Mouse (Mus musculus): ENCODE results near the gene Apom.

Apom gene

DNA sequence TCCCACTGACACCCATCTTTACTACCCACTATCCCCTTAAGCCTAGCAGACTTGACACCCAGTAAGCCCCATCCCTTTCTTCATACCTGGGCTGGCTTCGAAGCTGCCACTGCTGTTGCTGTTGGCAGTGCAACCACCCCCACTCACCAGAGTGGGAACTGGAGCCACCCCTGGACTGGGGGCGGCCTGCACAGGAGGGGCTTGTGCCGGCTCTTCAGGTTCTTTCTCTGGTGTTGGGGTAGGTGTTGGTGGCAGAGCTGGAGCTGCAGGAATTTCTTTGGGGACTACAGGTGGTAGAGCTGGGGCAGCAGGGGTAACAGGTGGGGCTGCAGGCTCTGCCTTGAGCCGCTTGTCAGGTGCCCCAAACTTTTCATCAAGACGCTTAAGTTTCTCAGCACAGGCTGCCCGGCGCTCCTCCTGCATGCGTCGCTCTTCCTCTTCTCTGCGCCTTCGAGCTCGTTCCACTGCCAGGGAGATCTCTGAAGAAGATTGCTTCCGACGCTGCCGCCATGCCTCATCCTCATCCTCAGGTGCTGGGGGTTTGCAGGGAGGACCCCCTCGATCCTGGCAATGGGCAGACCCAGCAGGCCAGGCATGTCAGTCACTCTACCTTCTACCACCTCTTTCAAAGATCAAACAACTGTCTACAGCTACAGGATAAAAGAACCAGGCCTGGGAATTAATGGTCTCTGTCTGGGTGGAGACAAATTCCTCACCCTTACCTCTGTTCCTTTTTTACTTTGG is 27.2 kb upstream of the Apom start:
- no peak for DNase-seq (ENCODE audit: low spot score in 2 of 2)

DNA sequence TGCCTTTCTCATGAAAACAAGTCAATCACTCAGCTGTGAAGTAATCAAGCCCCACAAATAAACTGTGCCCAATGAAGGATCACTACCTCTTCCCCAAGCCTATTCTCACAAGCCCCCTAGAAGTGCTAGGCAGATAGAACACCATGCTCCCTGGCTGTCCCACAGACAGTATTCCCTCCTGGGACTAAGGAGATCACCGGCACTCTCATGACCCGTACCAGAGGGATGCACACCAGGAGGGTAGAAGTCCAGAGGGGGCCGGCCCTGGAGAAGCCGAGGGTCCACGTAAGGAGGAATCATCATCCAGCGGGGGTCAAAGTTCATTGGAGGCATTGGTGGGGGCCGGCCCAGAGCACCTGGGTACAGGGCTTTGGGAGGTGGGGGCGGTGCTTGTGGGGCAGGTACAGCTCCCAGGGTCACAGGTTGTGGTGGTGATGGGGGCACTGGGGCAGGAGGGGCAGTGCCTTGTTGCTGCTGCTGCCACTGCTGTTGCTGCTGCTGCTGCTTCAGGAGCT is 25.9 kb upstream of the Apom start:
- DNase-seq (ENCODE audit: low spot score in 2 of 2), result no peak

DNA sequence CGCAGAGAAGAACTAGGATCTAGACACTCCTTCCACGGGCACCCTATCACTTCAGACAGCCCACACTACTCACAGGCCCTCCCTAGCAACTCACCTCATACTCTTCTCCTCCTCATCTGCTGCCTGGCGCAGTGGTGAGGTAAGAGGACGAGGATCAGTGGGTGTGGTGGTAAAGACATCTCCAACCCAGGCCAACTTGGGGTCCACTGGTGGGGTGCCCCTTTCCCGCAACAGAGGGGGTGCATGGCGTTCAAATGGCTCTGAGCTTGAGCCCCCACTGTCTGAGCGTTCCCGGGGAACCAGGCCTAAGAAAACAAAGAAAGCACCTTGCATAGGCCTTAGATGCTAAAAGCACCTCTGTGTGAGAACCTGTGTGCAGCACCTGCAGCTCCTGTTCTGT is 25.4 kb upstream of the Apom start:
- DNase-seq (ENCODE audit: low spot score in 2 of 2), result no peak

DNA sequence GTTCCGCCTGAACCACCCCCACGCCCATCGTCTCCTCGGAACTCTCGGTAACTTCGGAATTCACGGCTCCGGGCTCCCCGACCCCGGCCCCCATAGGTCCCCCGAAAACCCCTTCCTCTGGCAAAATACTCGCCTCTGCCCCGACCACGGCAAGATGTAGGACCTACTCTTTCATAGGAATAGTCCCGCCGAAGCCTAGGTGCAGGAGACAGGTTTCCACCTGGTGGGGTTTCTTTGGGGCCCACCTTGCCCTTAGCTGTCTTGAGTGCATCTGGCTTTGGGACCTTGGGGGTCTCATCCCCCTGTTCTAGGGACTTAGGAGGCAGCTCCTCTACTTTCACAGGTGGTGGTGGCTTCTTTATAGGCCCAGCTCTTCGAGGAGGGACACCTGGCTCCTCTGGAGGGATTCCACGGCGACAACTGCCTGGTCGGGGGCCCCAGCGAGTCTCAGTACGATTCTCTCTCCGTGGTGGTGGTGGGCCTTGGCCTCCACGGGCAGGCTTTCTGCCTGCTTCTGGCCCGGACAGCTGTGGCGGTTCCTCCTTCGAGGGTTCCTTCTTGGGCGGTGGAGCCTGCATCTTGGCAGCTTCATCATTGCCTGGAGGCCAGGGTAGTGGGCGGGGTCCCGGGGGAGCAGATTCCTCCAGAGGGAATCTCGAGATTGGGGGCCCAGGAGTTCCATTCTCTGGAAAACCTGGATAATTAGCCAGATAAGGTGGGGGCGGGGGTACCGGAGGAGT is 24.8 kb upstream of the Apom start:
- DNase-seq (ENCODE audit: low spot score in 2 of 2), result no peak

DNA sequence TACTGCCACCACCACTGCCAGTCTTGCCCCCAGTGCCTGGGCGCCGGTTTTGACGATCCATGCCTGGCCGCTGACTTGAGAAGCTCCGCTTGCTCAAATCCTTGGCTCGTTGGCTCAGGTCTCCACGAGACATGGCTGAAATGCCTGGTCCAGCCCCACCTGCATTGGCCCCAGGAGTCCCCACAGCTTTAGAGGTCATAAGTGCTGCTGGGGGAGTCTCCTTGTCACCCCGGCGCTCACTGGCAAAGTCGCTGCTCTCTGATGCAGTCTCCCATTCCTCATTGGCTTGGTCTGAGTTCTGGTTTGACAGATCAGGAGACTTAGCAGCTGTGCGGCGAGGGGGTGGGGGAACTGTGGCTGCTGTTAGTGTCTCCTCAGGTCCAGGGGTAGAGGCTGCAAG is 23.6 kb upstream of the Apom start:
- DNase-seq (ENCODE audit: low spot score in 2 of 2), result no peak

DNA sequence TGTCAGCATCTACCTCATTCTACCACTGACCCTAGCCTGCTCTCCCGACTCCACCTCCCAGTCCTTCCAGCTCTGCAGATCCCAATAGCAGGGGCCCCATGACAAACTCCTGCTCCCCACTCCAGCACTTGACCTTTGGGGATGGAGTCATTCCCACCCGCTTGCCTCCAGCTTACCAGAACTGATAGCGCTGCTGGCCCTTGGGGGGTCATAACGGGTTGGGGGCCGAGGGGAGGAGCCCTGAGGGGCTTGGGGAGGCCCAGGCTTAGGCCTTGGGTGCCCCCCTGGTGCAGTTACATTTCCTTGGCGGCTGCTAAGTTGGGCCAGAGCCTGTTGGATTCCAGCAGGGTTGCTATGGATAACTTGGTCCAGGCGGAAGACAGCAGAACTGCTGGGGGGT is 22.8 kb upstream of the Apom start:
- no peak for DNase-seq (ENCODE audit: low spot score in 2 of 2)

DNA sequence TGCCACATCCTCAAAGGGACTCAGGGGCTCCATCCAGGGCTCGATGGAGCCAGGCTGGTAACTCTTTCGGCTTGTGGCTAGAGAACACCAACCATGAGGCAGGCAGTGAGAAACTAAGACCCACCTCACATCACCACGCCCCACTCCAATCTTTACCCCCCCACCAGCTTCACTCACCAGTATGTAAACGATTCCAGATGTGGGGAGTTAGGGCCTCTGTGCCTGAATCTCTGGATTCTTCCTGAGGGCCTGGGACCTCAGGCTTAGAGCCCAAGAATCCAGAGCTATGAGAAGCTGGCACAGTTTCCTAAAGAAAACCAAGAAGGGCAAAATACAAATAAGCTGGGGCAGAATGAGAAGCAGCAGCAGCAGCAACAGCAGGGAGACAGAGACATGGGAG is 22.1 kb upstream of the Apom start:
- DNase-seq (ENCODE audit: low spot score in 2 of 2), result no peak

DNA sequence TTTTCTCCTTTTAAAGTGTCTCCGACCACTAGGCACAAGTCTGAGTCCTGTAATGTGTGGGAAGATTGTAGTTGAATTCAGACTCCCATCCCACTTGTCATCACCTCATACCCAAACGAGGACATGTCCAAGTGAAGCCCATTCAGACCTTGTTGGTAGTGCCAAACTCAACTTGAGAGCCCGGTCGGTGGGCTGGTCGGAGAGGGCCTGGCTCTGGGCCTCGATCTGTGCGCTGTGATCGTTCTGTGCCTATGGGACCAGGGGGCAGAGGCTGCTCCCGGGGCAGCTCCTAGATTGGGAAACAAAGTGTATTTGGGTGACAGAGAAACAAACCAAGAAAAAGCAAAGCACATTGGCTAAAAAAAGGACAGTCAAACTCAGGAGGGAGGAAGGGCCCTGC is 21.2 kb upstream of the Apom start:
- DNase-seq (ENCODE audit: low spot score in 2 of 2), result no peak

DNA sequence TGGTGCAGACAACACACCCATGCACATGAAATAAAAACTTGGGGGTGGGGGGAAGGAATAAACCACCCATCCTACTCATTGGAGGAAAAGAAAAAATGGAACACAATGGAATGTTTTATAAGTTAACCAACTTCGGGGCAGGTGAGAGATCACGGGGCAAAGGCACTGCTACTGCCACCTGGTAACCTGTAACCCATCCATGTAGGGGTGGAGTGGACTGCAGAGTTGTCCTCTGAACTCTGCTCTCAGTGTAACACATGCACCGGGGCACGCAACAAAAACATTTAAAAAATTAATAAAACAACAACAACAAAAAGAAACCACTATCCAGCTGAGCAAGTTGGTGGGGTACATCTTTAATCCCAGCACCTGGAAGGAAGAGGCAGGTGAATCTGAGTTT is 20.3 kb upstream of the Apom start:
- no peak for DNase-seq (ENCODE audit: low spot score in 2 of 2)

DNA sequence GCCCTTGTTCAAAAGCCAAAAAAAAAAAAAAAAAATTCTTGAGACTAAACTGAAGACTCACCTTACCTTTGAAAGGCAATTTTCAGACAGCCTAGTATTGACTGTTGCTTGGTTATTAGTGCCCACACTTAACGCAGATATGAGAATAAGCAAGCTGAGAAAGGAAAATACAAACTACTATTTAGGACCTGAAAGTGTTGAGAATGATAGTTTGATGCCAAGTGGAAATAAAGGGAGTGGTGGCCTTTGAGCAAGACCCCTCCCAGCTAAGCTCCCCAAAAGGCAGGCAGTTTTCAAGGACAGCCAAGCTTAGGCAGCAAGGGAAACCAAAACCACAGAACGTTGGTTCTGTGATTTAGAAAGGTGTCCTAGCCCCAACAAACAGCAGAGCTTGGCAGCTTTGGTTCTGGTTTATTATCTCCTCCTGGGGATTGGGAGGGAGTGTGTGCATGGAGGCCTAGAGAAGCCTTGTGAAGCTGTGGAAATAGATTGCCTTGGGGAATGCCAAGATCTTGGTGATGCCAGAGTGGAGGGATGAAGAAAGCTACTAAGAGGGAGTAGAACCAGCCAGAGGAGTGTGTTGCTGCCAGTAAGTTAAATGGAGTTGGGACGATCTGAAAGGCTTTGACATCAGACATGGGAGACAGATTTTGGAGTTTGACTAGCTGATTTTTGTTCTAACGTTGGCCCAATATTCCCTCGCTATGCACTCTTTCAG is 16.2 kb upstream of the Apom start:
- no peak for DNase-seq (ENCODE audit: low spot score in 2 of 2)

DNA sequence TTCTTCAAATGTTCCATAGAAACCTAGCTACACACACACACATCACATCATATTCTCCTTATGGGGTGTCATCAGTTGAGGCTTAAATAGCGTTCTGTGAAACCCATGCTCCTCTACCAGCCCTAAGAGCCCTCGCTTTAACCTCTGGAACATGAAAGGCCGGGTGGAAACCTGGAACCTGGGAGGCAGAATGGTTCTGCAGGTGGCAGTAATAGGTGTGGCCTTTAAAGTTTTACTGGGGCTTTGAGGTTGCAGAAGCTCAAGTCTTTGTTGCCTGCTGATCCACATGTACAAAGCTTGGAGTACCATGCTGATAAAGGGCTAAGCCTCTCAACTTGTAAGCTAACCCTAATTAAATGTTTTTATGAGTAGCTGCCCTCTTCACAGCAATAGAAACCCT is 15.5 kb upstream of the Apom start:
- no peak for DNase-seq (ENCODE audit: low spot score in 2 of 2)

DNA sequence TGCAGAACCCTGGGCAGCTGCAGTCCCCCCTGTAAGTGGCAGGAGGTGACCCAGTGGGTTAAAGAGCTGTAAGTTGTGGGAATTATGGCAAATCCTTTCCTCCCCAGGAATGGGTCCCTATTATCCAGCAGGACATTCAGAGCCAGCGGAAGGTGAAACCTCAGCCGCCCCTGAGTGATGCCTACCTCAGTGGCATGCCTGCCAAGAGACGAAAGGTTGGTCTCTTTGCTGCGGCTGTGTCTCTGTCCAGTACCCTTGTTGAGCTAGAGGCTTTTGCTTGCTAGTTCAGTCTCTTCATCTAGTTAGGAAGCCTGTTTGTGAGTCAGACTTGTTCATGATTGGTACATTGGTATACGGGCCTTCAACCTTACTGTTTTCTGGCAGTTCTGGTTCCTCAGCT is 14.3 kb upstream of the Apom start:
- DNase-seq (ENCODE audit: low spot score in 2 of 2), result no peak

DNA sequence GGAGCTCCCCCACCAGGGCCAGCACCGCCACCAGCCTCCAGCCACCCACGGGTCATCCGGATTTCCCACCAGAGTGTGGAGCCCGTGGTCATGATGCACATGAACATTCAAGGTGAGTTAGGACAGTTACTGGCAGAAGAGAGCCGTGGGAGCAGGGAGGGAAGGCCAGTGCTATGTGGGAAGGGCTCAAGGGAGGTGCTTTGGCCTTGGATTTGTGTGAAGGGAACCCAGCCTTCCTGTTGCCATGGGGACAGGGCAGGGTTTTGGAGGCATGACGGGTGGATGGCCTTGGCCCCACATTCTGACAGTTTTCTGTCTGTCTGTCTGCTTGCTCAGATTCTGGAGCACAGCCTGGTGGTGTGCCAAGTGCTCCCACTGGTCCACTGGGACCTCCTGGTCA is 10.1 kb upstream of the Apom start:
- no peak for DNase-seq (ENCODE audit: low spot score in 2 of 2)

DNA sequence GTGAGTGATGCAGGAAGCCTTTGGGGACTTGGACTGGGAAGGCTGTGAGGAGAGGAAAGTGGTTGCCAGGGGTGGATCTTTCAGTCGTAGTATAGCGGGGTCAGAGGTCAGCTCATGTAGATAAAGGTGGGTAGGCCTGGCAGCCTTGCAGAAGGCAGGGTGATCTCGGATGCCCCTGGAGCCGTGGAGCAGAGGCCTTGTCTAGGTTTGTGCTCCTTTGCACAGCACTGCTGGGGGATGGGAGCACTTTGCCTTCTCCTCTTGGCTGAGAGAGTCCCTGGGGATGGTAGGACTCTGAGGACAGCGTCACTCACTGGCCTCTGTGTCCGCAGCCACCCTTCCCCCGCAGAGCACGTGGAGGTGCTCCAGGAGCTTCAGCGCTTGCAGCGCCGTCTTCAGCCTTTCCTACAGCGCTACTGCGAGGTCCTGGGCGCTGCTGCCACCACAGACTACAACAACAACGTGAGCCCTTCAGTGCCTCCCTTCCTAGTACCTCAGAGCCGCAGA is 8.7 kb upstream of the Apom start:
- DNase-seq (ENCODE audit: low spot score in 2 of 2), result no peak

DNA sequence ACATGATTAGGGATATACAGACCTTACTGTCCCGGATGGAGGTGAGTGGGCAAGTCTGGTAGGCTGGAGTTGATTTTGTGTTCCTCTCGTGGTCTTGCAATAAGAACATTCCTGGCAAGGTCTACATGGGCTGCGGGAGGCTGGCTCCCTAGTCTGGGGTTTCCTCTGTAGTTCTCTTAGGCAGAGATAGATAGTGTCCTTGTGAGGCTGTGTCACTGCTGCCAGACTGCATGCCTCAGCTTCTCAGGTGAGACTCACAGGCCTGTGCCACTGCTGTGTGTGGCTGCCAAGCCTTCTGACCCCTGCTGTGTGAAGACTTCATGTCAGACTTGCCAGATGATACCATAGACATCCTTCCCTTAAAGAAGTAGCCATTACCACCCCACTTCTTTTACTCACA is 7.4 kb upstream of the Apom start:
- DNase-seq (ENCODE audit: low spot score in 2 of 2), result no peak

DNA sequence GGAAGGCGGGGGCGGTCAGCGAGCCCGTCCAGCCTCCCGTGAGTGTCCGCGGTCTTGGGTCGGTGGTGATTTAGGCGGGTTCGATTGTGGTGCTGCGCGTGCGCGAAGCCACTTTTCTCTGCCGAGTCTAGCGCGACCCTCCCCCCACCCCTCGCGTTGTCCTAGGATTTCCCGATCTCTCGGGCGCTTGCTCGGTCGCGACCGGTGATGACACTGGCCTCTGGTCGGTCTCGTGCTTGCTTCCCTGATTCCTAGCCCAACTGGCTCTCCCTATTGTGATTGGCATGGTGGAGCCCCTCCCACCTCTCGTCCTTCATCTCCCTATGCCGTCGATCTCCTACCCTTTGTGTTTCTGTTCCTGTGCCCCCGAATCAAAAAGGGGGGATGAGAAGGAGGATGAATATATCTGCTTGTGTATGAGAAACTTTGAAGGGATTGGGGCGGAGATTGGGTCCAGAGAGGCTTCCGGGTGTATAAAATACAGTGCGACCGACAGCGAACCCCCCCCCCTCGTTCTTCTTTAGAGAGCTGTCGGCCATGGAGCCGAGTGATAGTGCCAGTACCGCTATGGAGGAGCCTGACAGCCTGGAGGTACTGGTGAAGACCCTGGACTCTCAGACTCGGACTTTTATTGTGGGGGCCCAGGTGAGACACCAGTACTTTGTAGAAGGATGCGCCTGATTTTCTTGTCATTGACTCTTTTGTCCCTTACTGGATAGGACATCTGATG is 3.9 kb upstream of the Apom start:
- no peak for DNase-seq (ENCODE audit: low spot score in 2 of 2)

DNA sequence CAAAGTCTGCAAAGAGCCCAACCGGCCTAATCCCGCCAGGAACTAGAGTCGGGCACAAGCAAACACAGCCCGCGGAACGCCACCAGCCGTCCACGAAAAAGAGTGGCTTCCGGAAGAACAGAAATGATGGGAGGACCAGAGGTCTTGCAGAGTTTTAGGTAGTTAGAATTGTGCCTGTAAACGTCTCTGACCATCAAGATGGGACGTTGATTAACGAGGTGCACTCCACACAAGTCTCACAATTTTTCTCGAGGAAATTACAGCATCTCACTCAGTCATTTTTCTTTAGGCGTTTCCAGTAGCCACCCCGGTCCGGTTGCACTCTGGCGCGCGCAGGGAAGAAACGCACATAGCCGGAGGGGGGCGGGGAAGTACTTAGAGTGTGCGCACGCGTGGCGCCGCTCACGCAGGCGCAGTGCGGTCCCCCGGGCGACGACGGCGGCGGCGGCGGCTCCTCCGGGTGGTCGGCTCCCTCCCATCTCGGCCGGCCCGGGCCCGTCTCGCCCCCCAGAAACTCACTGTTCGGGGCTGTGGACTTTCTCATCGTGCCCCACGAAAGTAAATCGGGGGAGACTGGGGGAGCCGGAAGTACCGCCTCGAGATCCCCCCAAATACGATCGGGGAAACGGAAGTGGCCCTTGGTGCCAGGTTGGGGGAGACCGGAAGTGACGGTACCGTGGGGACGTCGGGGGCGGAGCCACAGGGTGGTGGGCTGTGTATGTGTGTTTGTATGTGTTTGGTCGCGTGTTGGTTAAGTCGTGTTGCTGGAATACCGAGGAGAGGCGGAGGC is 3.1 kb upstream of the Apom start, which contains the start of gene Bag6:
Bag6 (plus strand) TSS at position 378 of the 790 bp plus-strand sequence.
- peak; percentile 84 to 96 for DNase-seq (ENCODE audit: low spot score in 2 of 2)

DNA sequence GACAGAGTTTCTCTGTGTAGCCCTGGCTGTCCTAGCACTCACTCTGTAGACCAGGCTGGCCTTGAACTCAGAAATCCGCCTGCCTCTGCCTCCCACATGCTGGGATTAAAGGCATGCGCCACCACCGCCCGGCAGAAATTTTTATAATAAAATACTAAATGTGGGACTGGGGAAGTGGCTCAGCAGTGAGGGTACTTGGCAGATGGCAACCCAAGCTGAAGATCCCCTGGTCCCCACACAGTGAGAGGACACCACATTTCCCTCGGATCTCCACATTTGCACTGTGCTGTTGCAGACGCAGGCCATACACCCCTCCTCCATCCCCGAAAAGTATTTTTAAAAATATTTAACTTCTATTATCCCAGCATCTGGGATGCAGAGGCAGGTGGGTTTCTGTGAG is 1.7 kb upstream of the Apom start:
- DNase-seq (ENCODE audit: low spot score in 2 of 2), result no peak

DNA sequence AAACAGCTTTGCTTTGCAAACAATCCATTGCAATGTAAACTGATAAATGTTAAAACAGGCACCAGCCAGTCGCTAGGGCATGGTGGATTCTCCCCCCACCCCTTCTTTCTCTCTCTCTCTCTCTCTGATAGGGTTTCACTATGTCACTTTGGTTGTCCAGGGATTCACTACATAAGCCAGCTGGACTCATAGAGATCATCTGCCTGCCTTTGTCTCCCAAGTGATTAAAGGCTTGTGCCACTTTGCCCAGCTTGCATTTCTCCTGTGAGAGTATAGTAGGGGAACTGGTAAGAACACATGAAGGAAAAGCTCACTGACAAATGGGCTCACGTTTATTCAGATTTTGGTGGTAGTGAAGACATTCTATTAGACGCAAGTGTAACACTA is 317 bp upstream of the Apom start:
- DNase-seq (ENCODE audit: low spot score in 2 of 2), result no peak

DNA sequence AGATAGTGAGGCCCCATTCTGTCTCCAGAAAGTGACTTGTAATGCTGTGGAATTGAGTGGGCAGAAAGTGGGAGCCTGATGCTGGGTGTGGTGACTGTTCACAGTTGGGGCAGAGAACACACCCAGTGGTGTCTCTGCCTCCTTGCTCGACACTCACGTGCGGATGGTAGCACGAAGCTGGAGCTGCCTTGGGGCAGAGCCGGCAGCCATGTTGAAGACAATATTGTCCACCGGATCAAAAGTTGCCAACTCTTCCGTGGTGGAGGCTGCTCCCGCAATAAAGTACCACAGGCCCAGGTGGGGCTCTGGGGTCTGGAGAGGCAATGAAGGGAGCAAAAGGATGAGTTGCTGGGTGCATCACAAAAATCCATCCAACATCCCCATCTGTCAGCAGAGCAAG is 812 bp downstream of the Apom start:
- DNase-seq (ENCODE audit: low spot score in 2 of 2), result no peak

DNA sequence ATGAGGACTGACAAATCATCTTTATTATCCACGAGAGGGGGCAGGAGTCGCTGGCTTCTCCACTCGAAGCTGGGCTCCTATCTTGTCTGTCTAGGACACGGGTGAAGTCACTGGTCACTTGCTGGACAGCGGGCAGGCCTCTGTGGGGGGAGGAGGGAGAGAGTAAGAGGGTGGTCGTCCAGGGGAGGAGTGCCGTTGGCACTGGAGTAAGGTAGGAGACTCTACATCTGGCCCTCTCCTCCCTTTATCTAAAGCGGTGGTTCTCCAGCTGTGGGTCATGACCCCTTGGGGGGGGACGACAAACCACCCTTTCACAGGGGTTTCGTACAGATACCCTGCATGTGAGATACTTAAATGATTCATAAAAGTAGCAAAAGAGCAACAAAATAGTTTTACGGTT is 2.9 kb downstream of the Apom start:
- DNase-seq (ENCODE audit: low spot score in 2 of 2), result no peak

Data from cerebellum, postnatal 4 days (tissue).